Mouse (Mus musculus): ENCODE results near the gene Ndufs7. TPM values are rescaled to one million over a fixed set of nuclear protein-coding genes. Genes with fewer than 3 reads are reported as not detected.

Gene Ndufs7
- 967 and 1,434 TPM in 2 replicates for polyA plus RNA-seq (2012; rRNA removed; ENCODE audit: low replicate concordance)

DNA sequence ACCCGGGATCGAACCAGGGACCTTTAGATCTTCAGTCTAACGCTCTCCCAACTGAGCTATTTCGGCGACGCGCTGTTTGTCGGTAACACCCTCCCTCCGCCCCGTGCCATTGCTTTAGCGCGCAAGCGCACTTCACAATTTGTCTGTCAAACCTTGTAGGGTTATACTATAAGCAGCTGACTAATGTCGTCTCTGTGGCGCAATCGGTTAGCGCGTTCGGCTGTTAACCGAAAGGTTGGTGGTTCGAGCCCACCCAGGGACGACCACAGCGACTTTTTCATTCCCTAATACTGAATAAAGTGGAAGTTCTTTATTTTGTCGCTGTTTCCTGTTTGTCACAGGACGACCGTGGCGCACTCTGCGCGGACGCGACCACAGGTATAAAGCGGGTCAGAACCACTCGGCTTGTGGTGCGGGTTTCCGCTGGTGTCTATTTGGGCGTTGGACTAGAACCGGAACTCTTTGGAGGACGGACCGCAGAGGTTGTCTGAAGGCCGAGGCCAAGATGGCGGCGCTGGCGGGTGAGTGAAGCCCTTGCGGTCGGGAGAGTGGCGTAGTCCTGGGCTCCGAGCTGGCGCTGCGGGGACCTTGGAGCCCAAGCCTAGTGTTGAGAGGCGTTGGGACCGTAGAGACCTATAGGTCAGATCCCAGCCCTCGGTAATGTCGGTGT, at the start of gene Ndufs7:
Gene Ndufs7, plus strand, starts transcription at position 151 of the 670 bp plus-strand sequence.

GRCm38 (mm10) chr10:80226416-80227165, 22.3 kb upstream of the Ndufs7 start, which contains the start of gene Mum1:
TSS of gene Mum1 (plus strand) at chr10:80226434.

GRCm38 (mm10) chr10:80260642-80261584, 12.0 kb downstream of the Ndufs7 start, which contains the start of the genes Gamt and Dazap1:
TSS of gene Gamt (minus strand) at chr10:80261012.
TSS of gene Dazap1 (plus strand) at chr10:80261486.

DNA sequence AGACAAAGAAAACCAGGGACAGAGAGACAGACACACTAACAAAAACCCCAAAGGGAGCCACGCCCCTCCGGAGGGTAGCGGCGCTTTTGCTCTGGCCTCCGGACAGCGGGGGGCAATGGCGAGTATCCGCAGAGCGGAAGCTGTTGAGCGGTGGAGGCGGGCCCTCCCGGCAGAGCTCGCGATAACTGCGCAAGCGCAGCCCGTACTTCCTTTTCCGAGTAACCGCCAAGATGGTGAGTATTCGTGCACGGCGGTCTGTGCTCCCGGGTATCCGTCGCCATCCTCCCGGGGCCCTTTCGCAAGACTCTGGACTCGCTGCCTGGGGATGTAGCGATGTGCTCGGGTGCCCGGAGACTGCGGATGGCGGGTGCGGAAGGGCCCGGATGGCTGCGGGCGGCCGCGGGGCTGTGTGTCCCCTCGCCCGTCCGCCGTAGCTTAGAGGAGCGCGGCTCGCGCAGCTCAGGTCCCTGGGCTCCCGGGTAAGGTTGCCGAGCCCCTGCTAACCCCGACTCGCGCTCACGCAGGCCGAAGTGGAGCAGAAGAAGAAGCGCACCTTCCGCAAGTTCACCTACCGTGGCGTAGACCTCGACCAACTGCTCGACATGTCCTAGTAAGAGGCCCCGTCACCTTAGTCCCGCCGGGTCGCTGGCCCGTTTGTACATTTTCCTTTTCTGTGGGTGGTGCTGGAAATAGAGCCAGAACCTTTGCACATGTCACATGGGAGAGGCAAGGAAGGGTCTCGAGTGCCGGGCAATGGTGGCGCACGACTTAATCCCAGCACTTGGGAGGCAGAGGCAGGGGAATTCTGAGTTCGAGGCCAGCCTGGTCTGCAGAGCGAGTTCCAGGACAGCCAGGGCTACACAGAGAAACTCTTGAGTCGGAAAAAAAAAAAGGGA, 43.6 kb downstream of the Ndufs7 start, which contains the start of gene Rps15:
Gene Rps15, plus strand, starts transcription at position 203 of the 896 bp plus-strand sequence.

DNA sequence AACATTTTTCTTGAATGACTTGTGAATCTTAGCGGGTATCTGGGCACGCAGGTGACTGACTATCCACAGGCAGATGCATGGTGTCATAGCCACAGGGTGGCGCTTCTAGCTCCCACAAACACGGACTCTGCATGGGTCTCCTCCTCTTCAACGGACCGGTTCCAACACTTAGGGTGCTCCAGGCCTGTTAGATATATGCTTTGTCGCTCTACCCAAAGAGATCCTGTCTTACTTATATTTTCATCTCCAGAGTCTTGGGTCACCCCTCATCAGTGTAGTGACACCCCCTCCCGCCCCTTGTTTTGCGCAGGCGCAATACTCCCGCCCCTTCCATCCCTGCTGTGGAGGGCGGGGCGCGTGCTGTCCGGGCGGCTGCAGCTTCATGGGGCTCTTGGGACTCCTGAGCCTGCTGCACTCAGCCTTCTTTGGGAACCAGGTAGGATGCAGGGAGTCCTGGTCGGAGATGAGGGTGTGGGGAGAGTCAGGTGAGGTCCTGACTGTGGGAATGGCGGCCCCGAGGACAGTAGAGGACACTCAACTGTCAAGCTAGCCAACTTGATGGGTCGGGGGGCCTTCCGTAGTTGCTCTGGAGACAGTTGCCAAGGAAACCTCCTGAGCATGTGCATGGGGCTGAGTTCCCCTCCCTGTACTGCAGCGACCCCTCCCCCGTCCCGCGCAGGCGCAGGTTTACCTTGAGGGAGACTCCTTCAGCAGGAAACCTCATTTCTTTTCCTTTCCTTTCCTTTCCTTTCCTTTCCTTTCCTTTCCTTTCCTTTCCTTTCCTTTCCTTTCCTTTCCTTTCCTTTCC, 46.9 kb downstream of the Ndufs7 start, which contains the start of gene Apc2:
Gene Apc2, plus strand, starts transcription at position 360 of the 808 bp plus-strand sequence.

Other genes with a start within 250 kb of the Ndufs7 start
- 16.6 and 28.8 TPM in 2 replicates for gene Arhgap45, start 232.5 kb upstream of the Ndufs7 start, polyA plus RNA-seq (2012; rRNA removed; ENCODE audit: low replicate concordance)
- 82.1 and 91.1 TPM in 2 replicates for gene Polr2e, start 209.3 kb upstream of the Ndufs7 start, polyA plus RNA-seq (2012; rRNA removed; ENCODE audit: low replicate concordance)
- 1,699 and 1,725 TPM in 2 replicates for gene Gpx4, start 202.0 kb upstream of the Ndufs7 start, polyA plus RNA-seq (2012; rRNA removed; ENCODE audit: low replicate concordance)
- gene Sbno2, start 143.6 kb upstream of the Ndufs7 start, polyA plus RNA-seq (2012; rRNA removed; ENCODE audit: low replicate concordance), result 63.5 and 95.0 TPM in 2 replicates
- 105 and 121 TPM in 2 replicates for gene Stk11, start 133.3 kb upstream of the Ndufs7 start, polyA plus RNA-seq (2012; rRNA removed; ENCODE audit: low replicate concordance)
- 5,808 and 7,935 TPM in 2 replicates for gene Atp5d, start 110.5 kb upstream of the Ndufs7 start, polyA plus RNA-seq (2012; rRNA removed; ENCODE audit: low replicate concordance)
- 6.3 and 6.6 TPM in 2 replicates for gene Cbarp, start 108.3 kb upstream of the Ndufs7 start, polyA plus RNA-seq (2012; rRNA removed; ENCODE audit: low replicate concordance)
- 198 and 360 TPM in 2 replicates for gene Midn, start 100.8 kb upstream of the Ndufs7 start, polyA plus RNA-seq (2012; rRNA removed; ENCODE audit: low replicate concordance)
- 46.7 and 55.3 TPM in 2 replicates for gene Cirbp, start 83.1 kb upstream of the Ndufs7 start, polyA plus RNA-seq (2012; rRNA removed; ENCODE audit: low replicate concordance)
- gene 1600002K03Rik, start 76.2 kb upstream of the Ndufs7 start, polyA plus RNA-seq (2012; rRNA removed; ENCODE audit: low replicate concordance), result 12.6 and 12.7 TPM in 2 replicates
- gene Efna2, start 69.6 kb upstream of the Ndufs7 start, polyA plus RNA-seq (2012; rRNA removed; ENCODE audit: low replicate concordance), result 2.0 and 2.2 TPM in 2 replicates
- 14.5 and 19.2 TPM in 2 replicates for gene Mum1, start 22.7 kb upstream of the Ndufs7 start, polyA plus RNA-seq (2012; rRNA removed; ENCODE audit: low replicate concordance)
- 15.1 and 43.1 TPM in 2 replicates for gene Gamt, start 11.9 kb downstream of the Ndufs7 start, polyA plus RNA-seq (2012; rRNA removed; ENCODE audit: low replicate concordance)
- gene Dazap1, start 12.4 kb downstream of the Ndufs7 start, polyA plus RNA-seq (2012; rRNA removed; ENCODE audit: low replicate concordance), result 104 and 128 TPM in 2 replicates
- 739 and 1,199 TPM in 2 replicates for gene Rps15, start 43.3 kb downstream of the Ndufs7 start, polyA plus RNA-seq (2012; rRNA removed; ENCODE audit: low replicate concordance)
- 0.88 and 1.1 TPM in 2 replicates for gene Apc2, start 46.9 kb downstream of the Ndufs7 start, polyA plus RNA-seq (2012; rRNA removed; ENCODE audit: low replicate concordance)
- gene 2310011J03Rik, start 71.4 kb downstream of the Ndufs7 start, polyA plus RNA-seq (2012; rRNA removed; ENCODE audit: low replicate concordance), result 52.1 and 92.1 TPM in 2 replicates
- 37.6 and 47.6 TPM in 2 replicates for gene Pcsk4, start 80.4 kb downstream of the Ndufs7 start, polyA plus RNA-seq (2012; rRNA removed; ENCODE audit: low replicate concordance)
- gene Reep6, start 80.8 kb downstream of the Ndufs7 start, polyA plus RNA-seq (2012; rRNA removed; ENCODE audit: low replicate concordance), result 257 and 279 TPM in 2 replicates
- 113 and 171 TPM in 2 replicates for gene Adamtsl5, start 99.3 kb downstream of the Ndufs7 start, polyA plus RNA-seq (2012; rRNA removed; ENCODE audit: low replicate concordance)
- gene Plk5, start 107.3 kb downstream of the Ndufs7 start, polyA plus RNA-seq (2012; rRNA removed; ENCODE audit: low replicate concordance), result 2.4 and 7.5 TPM in 2 replicates
- 13.6 and 24.5 TPM in 2 replicates for gene Mex3d, start 138.5 kb downstream of the Ndufs7 start, polyA plus RNA-seq (2012; rRNA removed; ENCODE audit: low replicate concordance)
- gene Mbd3, start 150.4 kb downstream of the Ndufs7 start, polyA plus RNA-seq (2012; rRNA removed; ENCODE audit: low replicate concordance), result 76.6 and 89.3 TPM in 2 replicates
- 2,686 and 4,056 TPM in 2 replicates for gene Uqcr11, start 157.7 kb downstream of the Ndufs7 start, polyA plus RNA-seq (2012; rRNA removed; ENCODE audit: low replicate concordance)
- 95.5 and 98.0 TPM in 2 replicates for gene Tcf3, start 184.5 kb downstream of the Ndufs7 start, polyA plus RNA-seq (2012; rRNA removed; ENCODE audit: low replicate concordance)
- gene Onecut3, start 245.7 kb downstream of the Ndufs7 start, polyA plus RNA-seq (2012; rRNA removed; ENCODE audit: low replicate concordance), result 0.26 and 4.2 TPM in 2 replicates